Mouse (Mus musculus) thymus, adult 2 months (tissue): ENCODE results near the gene Akap13. TPM values are rescaled to one million over a fixed set of nuclear protein-coding genes. Genes with fewer than 3 reads are reported as not detected.

Experiments
- DNase-seq: peaks from one replicate; pipeline ENCODE4 v3.0.0; 2021
- H3K27ac ChIP-seq: fragments of 200-500 bp; 2 replicates; pipeline ENCODE4 v1.5.1; 2012; ENCODE audit warnings: low read length, control low read depth; ENCODE audit not compliant: control insufficient read depth, insufficient read depth
- H3K27me3 ChIP-seq: fragments of 200-500 bp; 2 replicates; pipeline ENCODE4 v1.6.1; 2012; ENCODE audit warnings: mild to moderate bottlenecking, low read length, moderate library complexity, mixed read lengths; ENCODE audit not compliant: control insufficient read depth, insufficient read depth
- H3K36me3 ChIP-seq: fragments of 200-500 bp; 2 replicates; pipeline ENCODE4 v1.6.1; 2012; ENCODE audit warnings: mild to moderate bottlenecking, low read length, moderate library complexity; ENCODE audit not compliant: control insufficient read depth, insufficient read depth
- H3K4me1 ChIP-seq: fragments of 200-500 bp; replicated peaks from 2 replicates; pipeline ENCODE4 v1.6.1; 2012; ENCODE audit warnings: low read length; ENCODE audit not compliant: control insufficient read depth, insufficient read depth
- H3K4me3 ChIP-seq: fragments of 200-500 bp; 2 replicates; pipeline ENCODE4 v1.5.1; 2012; ENCODE audit warnings: mild to moderate bottlenecking, low read length, control low read depth, moderate library complexity; ENCODE audit not compliant: control insufficient read depth, insufficient read depth
- CTCF ChIP-seq: fragments of 200-500 bp; IDR thresholded peaks from 2 replicates; pipeline ENCODE4 v1.5.1; 2012; ENCODE audit warnings: mild to moderate bottlenecking, control low read depth, low read length, moderate library complexity, borderline replicate concordance; ENCODE audit not compliant: control insufficient read depth, poor library complexity, insufficient read depth; ENCODE audit errors: extremely low read depth
- POLR2A ChIP-seq: fragments of 200-500 bp; IDR thresholded peaks from 2 replicates; pipeline ENCODE4 v1.6.1; 2012; ENCODE audit warnings: mild to moderate bottlenecking, low read length, control low read depth, moderate library complexity; ENCODE audit not compliant: control insufficient read depth, poor library complexity, insufficient read depth; ENCODE audit errors: extremely low read depth
- WGBS: fragments of 180-500 bp; shearing (Covaris S2); methylation state at CpG from one replicate; pipeline ENCODE4 v1.1.7; 2018; 5-methylcytosine and 5-hydroxymethylcytosine counted together
- polyA plus RNA-seq: library from polyadenylated mRNA; depleted of rRNA; stranded (reverse); fragments of >200 nt; gene quantifications from 2 replicates; pipeline ENCODE4 v1.2.3, GENCODE M21; 2012

Gene Akap13
- polyA plus RNA-seq, 1 experiment = 47.8 TPM

DNA sequence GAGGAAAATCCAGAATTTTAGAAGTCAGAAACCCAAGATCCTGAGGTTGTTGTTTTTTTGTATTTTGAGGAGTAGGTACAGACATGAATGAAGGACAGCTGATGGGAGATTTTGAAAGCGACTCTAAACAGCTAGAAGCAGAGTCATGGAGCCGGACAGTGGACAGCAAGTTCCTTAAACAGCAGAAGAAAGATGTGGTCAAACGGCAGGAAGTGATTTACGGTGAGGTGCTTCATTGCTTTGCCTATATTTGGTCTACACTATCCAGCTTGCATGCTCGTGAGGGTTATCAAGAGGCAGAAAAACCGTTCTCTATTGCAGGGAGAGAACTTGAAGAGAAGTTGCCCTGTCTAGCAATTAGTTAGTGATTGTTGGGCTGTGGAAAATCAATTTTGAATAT, 270.6 kb downstream of the Akap13 start:
- WGBS = 49% methylated on average over 6 of the region's 6 CpGs
- H3K36me3 ChIP-seq = peaks cover 92% of the 10 kb centered on the region
- TF ChIP-seq POLR2A (no peak), CTCF (no peak)
- H3K27ac ChIP-seq = no peak overlapping the region
- no peaks in the 10 kb centered on the region for H3K27me3 ChIP-seq
- H3K4me1 ChIP-seq = no peaks in the 10 kb centered on the region
- no peak overlapping the region for H3K4me3 ChIP-seq
- DNase-seq = no peak

DNA sequence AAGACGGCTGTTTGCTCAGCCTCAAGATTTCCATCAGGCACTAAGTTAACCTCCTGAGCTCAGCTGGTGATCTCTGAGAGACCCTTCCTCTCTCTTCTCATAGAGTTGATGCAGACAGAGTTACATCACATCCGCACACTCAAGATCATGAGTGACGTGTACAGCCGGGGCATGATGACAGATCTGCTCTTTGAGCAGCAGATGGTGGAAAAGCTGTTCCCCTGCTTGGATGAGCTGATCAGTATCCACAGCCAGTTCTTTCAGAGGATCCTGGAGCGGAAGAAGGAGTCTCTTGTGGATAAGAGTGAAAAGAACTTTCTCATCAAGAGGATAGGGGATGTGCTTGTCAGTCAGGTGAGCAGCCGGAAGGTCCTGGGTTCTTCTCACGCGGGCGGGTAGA, 271.5 kb downstream of the Akap13 start:
- H3K4me1 ChIP-seq = no peaks in the 10 kb centered on the region
- H3K27me3 ChIP-seq = no peaks in the 10 kb centered on the region
- no peak overlapping the region for H3K4me3 ChIP-seq
- WGBS = 96% methylated on average over 9 of the region's 9 CpGs
- peaks cover 93% of the 10 kb centered on the region for H3K36me3 ChIP-seq
- DNase-seq = no peak
- TF ChIP-seq POLR2A (no peak), CTCF (no peak)
- H3K27ac ChIP-seq = no peak overlapping the region

DNA sequence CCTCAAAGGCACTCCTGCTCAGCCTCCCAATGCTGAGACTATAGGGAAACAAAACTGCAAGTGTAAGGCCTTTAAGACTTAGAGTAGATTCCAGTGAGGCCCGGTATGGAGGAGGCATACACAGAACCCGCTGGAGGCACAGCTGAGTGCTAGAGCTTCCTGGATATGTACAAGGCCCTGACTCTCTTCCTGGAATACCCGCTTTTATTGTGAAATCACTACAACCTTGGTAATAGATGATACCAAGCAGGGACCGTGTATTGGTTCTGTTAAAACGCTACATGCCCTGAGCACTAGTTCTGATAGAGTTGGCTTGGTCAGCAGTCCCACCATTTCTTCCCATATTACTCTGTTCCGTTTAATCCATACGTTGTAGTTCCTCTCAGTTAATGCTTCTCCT, 274.3 kb downstream of the Akap13 start:
- 97% methylated on average over 7 of the region's 7 CpGs for WGBS
- Histone ChIP-seq H3K27ac (no peak overlapping the region), H3K27me3 (no peaks in the 10 kb centered on the region), H3K36me3 (peaks cover 95% of the 10 kb centered on the region), H3K4me1 (no peaks in the 10 kb centered on the region), H3K4me3 (no peak overlapping the region)
- TF ChIP-seq CTCF = no peak
- no peak for DNase-seq

DNA sequence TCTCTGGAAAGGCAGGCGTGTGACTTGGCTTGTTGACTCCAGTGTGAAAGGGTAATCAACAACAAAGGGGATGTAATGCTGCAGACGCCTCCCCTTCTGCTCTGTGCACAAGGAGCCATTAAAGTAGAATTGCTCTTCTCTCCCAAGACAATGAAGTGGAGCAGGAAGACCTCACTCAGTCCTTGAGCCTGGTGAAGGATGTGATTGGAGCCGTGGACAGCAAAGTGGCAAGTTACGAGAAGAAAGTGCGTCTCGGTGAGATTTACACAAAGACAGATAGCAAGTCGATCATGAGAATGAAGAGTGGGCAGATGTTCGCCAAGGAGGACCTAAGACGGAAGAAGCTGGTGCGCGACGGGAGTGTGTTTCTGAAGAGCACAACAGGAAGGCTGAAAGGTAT, 274.9 kb downstream of the Akap13 start:
- Histone ChIP-seq H3K27me3 (no peaks in the 10 kb centered on the region), H3K4me3 (no peak overlapping the region), H3K4me1 (no peaks in the 10 kb centered on the region), H3K27ac (no peak overlapping the region), H3K36me3 (peaks cover 95% of the 10 kb centered on the region)
- no peak for DNase-seq
- WGBS = 96% methylated on average over 12 of the region's 12 CpGs
- TF ChIP-seq CTCF (no peak), POLR2A (no peak)

DNA sequence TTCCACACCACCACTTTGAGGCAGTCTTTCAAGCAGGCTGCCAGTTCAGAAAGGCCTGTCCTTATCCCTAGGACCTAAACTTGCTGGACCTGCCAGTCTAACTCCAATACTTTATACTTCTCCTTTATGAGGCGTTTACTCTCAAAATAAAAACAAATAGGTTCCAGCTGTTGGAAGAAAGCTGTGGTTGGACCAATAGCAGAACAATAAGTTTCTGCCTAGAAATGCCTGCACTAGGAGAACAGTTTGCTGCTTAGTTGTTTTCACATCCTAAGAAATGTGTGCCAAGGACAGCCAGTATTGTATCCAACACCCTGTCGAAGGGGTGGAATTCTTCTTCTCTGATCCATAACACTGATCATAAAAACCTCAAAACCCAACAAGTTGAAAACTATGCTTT, 276.6 kb downstream of the Akap13 start:
- H3K4me1 ChIP-seq = no peaks in the 10 kb centered on the region
- H3K36me3 ChIP-seq = peaks cover 95% of the 10 kb centered on the region
- no peak overlapping the region for H3K27ac ChIP-seq
- TF ChIP-seq CTCF (no peak), POLR2A (no peak)
- no peak overlapping the region for H3K4me3 ChIP-seq
- 93% methylated on average over 2 of the region's 2 CpGs for WGBS
- no peak for DNase-seq
- H3K27me3 ChIP-seq = no peaks in the 10 kb centered on the region

DNA sequence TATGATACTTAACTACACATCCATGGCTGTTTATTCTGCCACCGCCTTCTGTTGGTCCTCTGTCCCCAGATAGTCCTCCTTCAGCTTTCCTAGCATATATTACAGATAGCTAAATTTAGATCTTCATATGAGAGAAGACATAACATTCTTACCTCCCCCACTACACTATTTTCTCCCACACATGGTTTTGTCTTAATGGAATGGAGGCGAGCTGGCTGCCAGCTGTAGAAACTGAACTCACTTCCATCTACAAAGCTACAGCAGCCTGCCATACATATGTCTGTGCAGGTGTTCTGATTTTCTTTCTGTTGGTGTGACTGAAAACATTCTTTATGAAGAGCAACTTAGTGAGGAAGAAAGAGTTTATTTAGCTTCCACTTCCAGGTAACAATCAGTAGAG, 277.8 kb downstream of the Akap13 start:
- TF ChIP-seq CTCF (no peak), POLR2A (no peak)

DNA sequence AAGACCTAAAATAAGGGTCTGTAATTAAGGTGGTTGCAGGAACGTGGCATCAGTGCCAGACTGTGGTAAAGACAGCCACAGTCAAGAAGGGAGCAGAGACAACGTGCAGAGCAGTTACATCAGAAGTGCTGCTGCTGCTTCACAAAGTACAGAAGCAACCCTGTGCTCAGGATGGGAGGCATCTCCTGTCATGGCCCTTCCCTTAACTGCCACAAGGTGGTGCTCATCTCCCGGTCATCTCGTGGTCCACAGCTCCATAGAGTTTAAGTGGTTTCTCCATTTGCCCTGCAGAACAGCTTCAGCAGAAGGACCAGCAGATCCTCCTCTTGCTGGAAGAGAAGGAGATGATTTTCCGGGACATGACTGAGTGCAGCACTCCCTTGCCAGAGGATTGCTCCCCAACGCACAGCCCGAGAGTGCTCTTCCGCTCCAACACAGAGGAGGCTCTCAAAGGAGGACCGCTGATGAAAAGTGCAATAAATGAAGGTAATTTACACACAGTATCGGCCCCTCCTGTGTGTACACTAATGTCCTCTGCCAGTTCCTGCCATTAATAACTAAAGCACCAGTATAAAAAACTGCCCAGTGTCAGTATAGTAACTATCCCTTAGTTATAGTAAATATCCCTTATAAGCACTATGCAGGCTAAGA, 283.9 kb downstream of the Akap13 start:
- 65% methylated on average over 10 of the region's 10 CpGs for WGBS
- peak; percentile 71 for DNase-seq
- peaks cover 75% of the 10 kb centered on the region for H3K36me3 ChIP-seq
- TF ChIP-seq POLR2A (no peak), CTCF (peak; percentile 86; the same call in 1 of the 2 replicates)
- H3K27ac ChIP-seq = no peak overlapping the region
- H3K4me3 ChIP-seq = no peak overlapping the region
- H3K4me1 ChIP-seq = no peaks in the 10 kb centered on the region
- no peaks in the 10 kb centered on the region for H3K27me3 ChIP-seq

More for the DNA sequence above, 277.8 kb downstream of the Akap13 start:
- WGBS = 87% methylated on average over 2 of the region's 2 CpGs
- no peak overlapping the region for H3K27ac ChIP-seq
- no peak overlapping the region for H3K4me3 ChIP-seq
- no peak for DNase-seq
- H3K4me1 ChIP-seq = no peaks in the 10 kb centered on the region
- H3K36me3 ChIP-seq = peaks cover 95% of the 10 kb centered on the region
- no peaks in the 10 kb centered on the region for H3K27me3 ChIP-seq
